Mouse (Mus musculus): ENCODE results near the gene Pkp4. TPM values are rescaled to one million over a fixed set of nuclear protein-coding genes. Genes with fewer than 3 reads are reported as not detected.

Pkp4 gene
- polyA plus RNA-seq, 1 experiment from 2014 or later: 12.2 TPM

GRCm38 (mm10) chr2:59186966-59187365 is 26.3 kb downstream of the Pkp4 start:
- Histone ChIP-seq H3K27me3 (replicated peaks) (no peaks in the 10 kb centered on the region), H3K4me2 (replicated peaks) (no peak overlapping the region), H3K9me3 (no peaks in the 10 kb centered on the region), H3K4me3 (no peak overlapping the region), H3K9ac (no peak overlapping the region), H3K27ac (no peak overlapping the region), H3K36me3 (peaks cover 7% of the 10 kb centered on the region; the same call in 1 of the 2 replicates), H3K4me1 (0 out of 2 replicates have a peak, but pooled peaks cover 5% of the 10 kb centered on the region)
- 94% methylated on average over 6 of the region's 6 CpGs for WGBS
- ATAC-seq (ENCODE audit: low FRiP score, low read depth): no peak

GRCm38 (mm10) chr2:59188306-59188705 is 27.7 kb downstream of the Pkp4 start:
- no peaks in the 10 kb centered on the region for H3K9me3 ChIP-seq
- no peaks in the 10 kb centered on the region for H3K27me3 ChIP-seq (replicated peaks)
- H3K4me2 ChIP-seq (replicated peaks): no peak overlapping the region
- no peak for ATAC-seq (ENCODE audit: low FRiP score, low read depth)
- 0 out of 2 replicates have a peak, but pooled peaks cover 5% of the 10 kb centered on the region for H3K4me1 ChIP-seq
- whole genome bisulfite sequencing: 94% methylated on average over 8 of the region's 8 CpGs
- H3K36me3 ChIP-seq: peaks cover 7% of the 10 kb centered on the region; the same call in 1 of the 2 replicates
- no peak overlapping the region for H3K9ac ChIP-seq
- H3K27ac ChIP-seq: no peak overlapping the region
- no peak overlapping the region for H3K4me3 ChIP-seq

GRCm38 (mm10) chr2:59189661-59190185 is 29.1 kb downstream of the Pkp4 start:
- Histone ChIP-seq H3K27me3 (replicated peaks) (no peaks in the 10 kb centered on the region), H3K27ac (no peak overlapping the region), H3K4me2 (replicated peaks) (no peak overlapping the region), H3K36me3 (peaks cover 7% of the 10 kb centered on the region; the same call in 1 of the 2 replicates), H3K4me1 (0 out of 2 replicates have a peak, but pooled peaks cover 5% of the 10 kb centered on the region), H3K4me3 (no peak overlapping the region), H3K9me3 (no peaks in the 10 kb centered on the region), H3K9ac (no peak overlapping the region)
- no peak for ATAC-seq (ENCODE audit: low FRiP score, low read depth)
- WGBS: 80% methylated on average over 5 of the region's 5 CpGs

- H3K4me1 ChIP-seq: 0 out of 2 replicates have a peak, but pooled peaks cover 5% of the 10 kb centered on the region
- H3K4me3 ChIP-seq: no peak overlapping the region
- peaks cover 7% of the 10 kb centered on the region; the same call in 1 of the 2 replicates for H3K36me3 ChIP-seq
- ATAC-seq (ENCODE audit: low FRiP score, low read depth): no peak
- H3K27me3 ChIP-seq (replicated peaks): no peaks in the 10 kb centered on the region
- no peak overlapping the region for H3K4me2 ChIP-seq (replicated peaks)
- 91% methylated on average over 10 of the region's 10 CpGs for WGBS
- H3K27ac ChIP-seq: no peak overlapping the region
- H3K9me3 ChIP-seq: no peaks in the 10 kb centered on the region
- no peak overlapping the region for H3K9ac ChIP-seq
Observed at GRCm38 (mm10) chr2:59190186-59190585, 29.5 kb downstream of the Pkp4 start.

- Histone ChIP-seq H3K36me3 (peaks cover 7% of the 10 kb centered on the region; the same call in 1 of the 2 replicates), H3K27ac (no peak overlapping the region), H3K4me1 (0 out of 2 replicates have a peak, but pooled peaks cover 5% of the 10 kb centered on the region), H3K4me3 (no peak overlapping the region), H3K9ac (no peak overlapping the region), H3K9me3 (no peaks in the 10 kb centered on the region), H3K4me2 (replicated peaks) (no peak overlapping the region), H3K27me3 (replicated peaks) (no peaks in the 10 kb centered on the region)
- WGBS: 82% methylated on average over 8 of the region's 8 CpGs
- 0 out of 2 replicates have a peak, but pooled peaks have one; percentile 49 for ATAC-seq (ENCODE audit: low FRiP score, low read depth)
Observed at GRCm38 (mm10) chr2:59191466-59191865, 30.8 kb downstream of the Pkp4 start.

- Histone ChIP-seq H3K27me3 (replicated peaks) (no peaks in the 10 kb centered on the region), H3K4me2 (replicated peaks) (no peak overlapping the region), H3K36me3 (no peaks in the 10 kb centered on the region; the same call in 1 of the 2 replicates), H3K4me3 (no peak overlapping the region), H3K4me1 (0 out of 2 replicates have a peak, but pooled peaks cover 5% of the 10 kb centered on the region), H3K9me3 (no peaks in the 10 kb centered on the region), H3K27ac (no peak overlapping the region), H3K9ac (no peak overlapping the region)
- WGBS: 86% methylated on average over 5 of the region's 5 CpGs
- ATAC-seq (ENCODE audit: low FRiP score, low read depth): no peak
Observed at GRCm38 (mm10) chr2:59193117-59193516, 32.5 kb downstream of the Pkp4 start.

- H3K4me2 ChIP-seq (replicated peaks): no peak overlapping the region
- no peak overlapping the region for H3K9ac ChIP-seq
- no peak overlapping the region for H3K27ac ChIP-seq
- H3K36me3 ChIP-seq: no peaks in the 10 kb centered on the region
- H3K4me3 ChIP-seq: no peak overlapping the region
- no peaks in the 10 kb centered on the region for H3K9me3 ChIP-seq
- H3K4me1 ChIP-seq: no peaks in the 10 kb centered on the region
- WGBS: 86% methylated on average over 4 of the region's 4 CpGs
- ATAC-seq (ENCODE audit: low FRiP score, low read depth): no peak
- no peaks in the 10 kb centered on the region for H3K27me3 ChIP-seq (replicated peaks)
Observed at GRCm38 (mm10) chr2:59197156-59197555, 36.5 kb downstream of the Pkp4 start.

GRCm38 (mm10) chr2:59199476-59199976 is 38.9 kb downstream of the Pkp4 start:
- no peaks in the 10 kb centered on the region for H3K9me3 ChIP-seq
- no peak overlapping the region for H3K4me2 ChIP-seq (replicated peaks)
- WGBS: 96% methylated on average over 5 of the region's 5 CpGs
- H3K9ac ChIP-seq: no peak overlapping the region
- ATAC-seq (ENCODE audit: low FRiP score, low read depth): no peak
- H3K4me3 ChIP-seq: no peak overlapping the region
- no peak overlapping the region for H3K27ac ChIP-seq
- H3K36me3 ChIP-seq: no peaks in the 10 kb centered on the region
- H3K27me3 ChIP-seq (replicated peaks): no peaks in the 10 kb centered on the region
- H3K4me1 ChIP-seq: no peaks in the 10 kb centered on the region

- Histone ChIP-seq H3K9ac (no peak overlapping the region), H3K4me3 (no peak overlapping the region), H3K4me2 (replicated peaks) (no peak overlapping the region), H3K27ac (no peak overlapping the region), H3K4me1 (no peaks in the 10 kb centered on the region), H3K27me3 (replicated peaks) (no peaks in the 10 kb centered on the region), H3K36me3 (no peaks in the 10 kb centered on the region), H3K9me3 (no peaks in the 10 kb centered on the region)
- ATAC-seq (ENCODE audit: low FRiP score, low read depth): no peak
- WGBS: 81% methylated on average over 3 of the region's 3 CpGs
Observed at GRCm38 (mm10) chr2:59200511-59200910, 39.9 kb downstream of the Pkp4 start.

- 83% methylated on average over 5 of the region's 5 CpGs for WGBS
- no peaks in the 10 kb centered on the region for H3K36me3 ChIP-seq
- H3K9ac ChIP-seq: no peak overlapping the region
- no peaks in the 10 kb centered on the region for H3K27me3 ChIP-seq (replicated peaks)
- no peak overlapping the region for H3K4me2 ChIP-seq (replicated peaks)
- ATAC-seq (ENCODE audit: low FRiP score, low read depth): no peak
- H3K27ac ChIP-seq: no peak overlapping the region
- H3K4me1 ChIP-seq: no peaks in the 10 kb centered on the region
- no peaks in the 10 kb centered on the region for H3K9me3 ChIP-seq
- no peak overlapping the region for H3K4me3 ChIP-seq
Observed at GRCm38 (mm10) chr2:59202930-59203329, 42.3 kb downstream of the Pkp4 start.

- Histone ChIP-seq H3K4me2 (replicated peaks) (no peak overlapping the region), H3K4me3 (no peak overlapping the region), H3K9me3 (no peaks in the 10 kb centered on the region), H3K27me3 (replicated peaks) (no peaks in the 10 kb centered on the region), H3K9ac (no peak overlapping the region), H3K27ac (no peak overlapping the region), H3K4me1 (no peaks in the 10 kb centered on the region), H3K36me3 (no peaks in the 10 kb centered on the region)
- ATAC-seq (ENCODE audit: low FRiP score, low read depth): no peak
- WGBS: 62% methylated on average over 3 of the region's 3 CpGs
Observed at GRCm38 (mm10) chr2:59203627-59204425, 43.2 kb downstream of the Pkp4 start.

GRCm38 (mm10) chr2:59205092-59205491 is 44.4 kb downstream of the Pkp4 start:
- H3K27me3 ChIP-seq (replicated peaks): no peaks in the 10 kb centered on the region
- H3K4me3 ChIP-seq: no peak overlapping the region
- no peaks in the 10 kb centered on the region for H3K36me3 ChIP-seq
- no peak overlapping the region for H3K9ac ChIP-seq
- no peaks in the 10 kb centered on the region for H3K4me1 ChIP-seq
- no peak overlapping the region for H3K27ac ChIP-seq
- 97% methylated on average over 9 of the region's 9 CpGs for WGBS
- no peaks in the 10 kb centered on the region for H3K9me3 ChIP-seq
- H3K4me2 ChIP-seq (replicated peaks): no peak overlapping the region
- ATAC-seq (ENCODE audit: low FRiP score, low read depth): no peak
